Mouse (Mus musculus) embryonic facial prominence, embryonic 12.5 days (tissue): Measurements from ENCODE around the gene Spsb2. TPM values are rescaled to one million over a fixed set of nuclear protein-coding genes. Genes with fewer than 3 reads are reported as not detected.
A peak's percentile ranks its signal among the peaks of the same experiment; 100 is the strongest.

Experiments used
- ATAC-seq: fragments of 200-750 bp; cut with Nextera tagmentation; 2 replicates; pipeline ENCODE4 v1.8.0; 2017; ENCODE audit not compliant: insufficient number of reproducible peaks, insufficient read depth, low FRiP score, low TSS enrichment
- H3K27ac ChIP-seq: fragments of 300-500 bp; sonication (generic); 2 replicates; pipeline ENCODE4 v1.5.1; 2016; ENCODE audit warnings: mild to moderate bottlenecking
- H3K27me3 ChIP-seq: fragments of 300-500 bp; sonication (generic); 2 replicates; pipeline ENCODE4 v1.6.1; 2016; ENCODE audit warnings: mild to moderate bottlenecking, moderate library complexity
- H3K36me3 ChIP-seq: fragments of 300-500 bp; sonication (generic); 2 replicates; pipeline ENCODE4 v1.6.1; 2016; ENCODE audit warnings: mild to moderate bottlenecking
- H3K4me1 ChIP-seq: fragments of 300-500 bp; sonication (generic); 2 replicates; pipeline ENCODE4 v1.6.1; 2016
- H3K4me2 ChIP-seq: fragments of 300-500 bp; sonication (generic); replicated peaks from 2 replicates; pipeline ENCODE4 v1.6.1; 2016; ENCODE audit warnings: mild to moderate bottlenecking, moderate library complexity
- H3K4me3 ChIP-seq: fragments of 300-500 bp; sonication (generic); 2 replicates; pipeline ENCODE4 v1.5.1; 2016; ENCODE audit warnings: mild to moderate bottlenecking
- H3K9ac ChIP-seq: fragments of 300-500 bp; sonication (generic); 2 replicates; pipeline ENCODE4 v1.6.1; 2016; ENCODE audit warnings: mild to moderate bottlenecking, moderate library complexity
- H3K9me3 ChIP-seq: fragments of 300-500 bp; sonication (generic); 2 replicates; pipeline ENCODE4 v1.6.1; 2016; ENCODE audit warnings: mild to moderate bottlenecking, moderate library complexity
- WGBS: fragments of 180-500 bp; shearing (Covaris S2); methylation state at CpG from one replicate; pipeline ENCODE4 v1.1.7; 2016; 5-methylcytosine and 5-hydroxymethylcytosine counted together
- polyA plus RNA-seq: library from polyadenylated mRNA; unstranded; fragments of >200 nt; fragmentation: Nextera tagmentation; extraction: Ambion mirVana; gene quantifications from 2 replicates; pipeline ENCODE4 v1.2.1, GENCODE M21; 2016

Spsb2 gene
- polyA plus RNA-seq, 1 experiment from 2014 or later = 10.5 TPM

GRCm38 (mm10) chr6:124839805-124840204 is 31.3 kb downstream of the Spsb2 start:
- Histone ChIP-seq H3K4me1 (peaks cover 17% of the 10 kb centered on the region), H3K27me3 (no peaks in the 10 kb centered on the region), H3K36me3 (peaks cover 11% of the 10 kb centered on the region), H3K27ac (no peak overlapping the region), H3K4me2 (0 out of 2 replicates have a peak overlapping the region, but pooled peaks have one; percentile 21), H3K9me3 (no peaks in the 10 kb centered on the region), H3K4me3 (no peak overlapping the region), H3K9ac (peak overlapping the region; percentile 34; the same call in 1 of the 2 replicates)
- WGBS = 5% methylated on average over 8 of the region's 8 CpGs
- no peak for ATAC-seq

GRCm38 (mm10) chr6:124840241-124841167 is 32.0 kb downstream of the Spsb2 start, which contains the start of gene Gnb3:
Gnb3 (minus strand) TSS chr6:124840275.
- Histone ChIP-seq H3K27ac (no peak within 1 kb of the TSS), H3K9ac (peak within 1 kb of the TSS; percentile 34; the same call in 1 of the 2 replicates), H3K4me1 (peaks cover 17% of the 10 kb centered on the region), H3K36me3 (peaks cover 18% of the 10 kb centered on the region), H3K4me3 (no peak within 1 kb of the TSS), H3K27me3 (no peaks in the 10 kb centered on the region), H3K4me2 (0 out of 2 replicates have a peak within 1 kb of the TSS, but pooled peaks have one; percentile 21), H3K9me3 (no peaks in the 10 kb centered on the region)
- ATAC-seq = no peak; the same call in 1 of the 2 replicates
- WGBS = 35% methylated on average over 15 of the region's 15 CpGs

GRCm38 (mm10) chr6:124847305-124847704 is 38.8 kb downstream of the Spsb2 start:
- H3K4me3 ChIP-seq = no peak overlapping the region
- H3K4me2 ChIP-seq = no peak overlapping the region
- H3K36me3 ChIP-seq = peaks cover 27% of the 10 kb centered on the region
- WGBS = 13% methylated on average over 9 of the region's 9 CpGs
- no peak overlapping the region for H3K27ac ChIP-seq
- no peaks in the 10 kb centered on the region for H3K9me3 ChIP-seq
- no peaks in the 10 kb centered on the region for H3K27me3 ChIP-seq
- no peak; the same call in 1 of the 2 replicates for ATAC-seq
- no peak overlapping the region for H3K9ac ChIP-seq
- no peaks in the 10 kb centered on the region for H3K4me1 ChIP-seq

GRCm38 (mm10) chr6:124850535-124850934 is 42.1 kb downstream of the Spsb2 start:
- no peak overlapping the region for H3K27ac ChIP-seq

GRCm38 (mm10) chr6:124854647-124855046 is 46.2 kb downstream of the Spsb2 start:
- no peak overlapping the region for H3K9ac ChIP-seq
- H3K4me3 ChIP-seq = no peak overlapping the region
- H3K4me1 ChIP-seq = peaks cover 16% of the 10 kb centered on the region
- peaks cover 34% of the 10 kb centered on the region for H3K36me3 ChIP-seq
- no peak for ATAC-seq
- no peaks in the 10 kb centered on the region for H3K9me3 ChIP-seq
- no peak overlapping the region for H3K27ac ChIP-seq
- 77% methylated on average over 12 of the region's 12 CpGs for WGBS
- no peak overlapping the region for H3K4me2 ChIP-seq
- no peaks in the 10 kb centered on the region for H3K27me3 ChIP-seq

More at GRCm38 (mm10) chr6:124850535-124850934, 42.1 kb downstream of the Spsb2 start:
- no peak overlapping the region for H3K4me2 ChIP-seq
- ATAC-seq = no peak
- no peaks in the 10 kb centered on the region for H3K27me3 ChIP-seq
- H3K9ac ChIP-seq = no peak overlapping the region
- H3K4me1 ChIP-seq = 0 out of 2 replicates have a peak, but pooled peaks cover 1% of the 10 kb centered on the region
- no peaks in the 10 kb centered on the region for H3K9me3 ChIP-seq
- peaks cover 41% of the 10 kb centered on the region for H3K36me3 ChIP-seq
- H3K4me3 ChIP-seq = no peak overlapping the region
- 71% methylated on average over 8 of the region's 8 CpGs for whole genome bisulfite sequencing

GRCm38 (mm10) chr6:124856321-124856720 is 47.9 kb downstream of the Spsb2 start:
- no peaks in the 10 kb centered on the region for H3K27me3 ChIP-seq
- peak overlapping the region; percentile 99 for H3K27ac ChIP-seq
- peak; percentile 72 for ATAC-seq
- H3K9ac ChIP-seq = peak overlapping the region; percentile 97
- H3K4me1 ChIP-seq = peaks cover 24% of the 10 kb centered on the region
- no peaks in the 10 kb centered on the region for H3K9me3 ChIP-seq
- peak overlapping the region; percentile 87 for H3K4me3 ChIP-seq
- peaks cover 27% of the 10 kb centered on the region for H3K36me3 ChIP-seq
- under 1% methylated on average over 13 of the region's 14 CpGs for WGBS
- peak overlapping the region; percentile 76 for H3K4me2 ChIP-seq

GRCm38 (mm10) chr6:124856916-124857839 is 48.7 kb downstream of the Spsb2 start, which contains the start of gene P3h3:
P3h3 (minus strand) TSS chr6:124857752.
- H3K4me2 ChIP-seq = peak within 1 kb of the TSS; percentile 76
- peaks cover 31% of the 10 kb centered on the region for H3K4me1 ChIP-seq
- peaks cover 27% of the 10 kb centered on the region for H3K36me3 ChIP-seq
- H3K27me3 ChIP-seq = no peaks in the 10 kb centered on the region
- WGBS = under 1% methylated on average over 77 of the region's 86 CpGs
- H3K27ac ChIP-seq = peak within 1 kb of the TSS; percentile 99
- peak within 1 kb of the TSS; percentile 87 for H3K4me3 ChIP-seq
- ATAC-seq = peak; percentile 81
- H3K9ac ChIP-seq = peak within 1 kb of the TSS; percentile 97
- H3K9me3 ChIP-seq = no peaks in the 10 kb centered on the region

GRCm38 (mm10) chr6:124857840-124858530 is 49.5 kb downstream of the Spsb2 start:
- no peak for ATAC-seq
- Histone ChIP-seq H3K9ac (peak overlapping the region; percentile 97), H3K27ac (peak overlapping the region; percentile 99), H3K4me3 (peak overlapping the region; percentile 87), H3K36me3 (peaks cover 19% of the 10 kb centered on the region), H3K27me3 (no peaks in the 10 kb centered on the region), H3K4me1 (peaks cover 38% of the 10 kb centered on the region), H3K4me2 (peak overlapping the region; percentile 76), H3K9me3 (no peaks in the 10 kb centered on the region)
- 19% methylated on average over 26 of the region's 26 CpGs for WGBS

GRCm38 (mm10) chr6:124858561-124859318 is 50.3 kb downstream of the Spsb2 start:
- Histone ChIP-seq H3K27me3 (no peaks in the 10 kb centered on the region), H3K4me3 (peak overlapping the region; percentile 87; the same call in 1 of the 2 replicates), H3K4me1 (peaks cover 41% of the 10 kb centered on the region), H3K27ac (0 out of 2 replicates have a peak overlapping the region, but pooled peaks have one; percentile 99), H3K4me2 (peak overlapping the region; percentile 76), H3K36me3 (peaks cover 12% of the 10 kb centered on the region), H3K9me3 (no peaks in the 10 kb centered on the region), H3K9ac (peak overlapping the region; percentile 97; the same call in 1 of the 2 replicates)
- 73% methylated on average over 28 of the region's 28 CpGs for WGBS
- no peak for ATAC-seq

- 8% methylated on average over 12 of the region's 12 CpGs for WGBS
- Histone ChIP-seq H3K9ac (no peak overlapping the region), H3K36me3 (peaks cover 4% of the 10 kb centered on the region; the same call in 1 of the 2 replicates), H3K9me3 (no peaks in the 10 kb centered on the region), H3K27me3 (no peaks in the 10 kb centered on the region; the same call in 1 of the 2 replicates), H3K4me2 (0 out of 2 replicates have a peak overlapping the region, but pooled peaks have one; percentile 14), H3K27ac (0 out of 2 replicates have a peak overlapping the region, but pooled peaks have one; percentile 37), H3K4me3 (no peak overlapping the region), H3K4me1 (peaks cover 47% of the 10 kb centered on the region)
- 0 out of 2 replicates have a peak, but pooled peaks have one; percentile 13 for ATAC-seq
Measured at GRCm38 (mm10) chr6:124859725-124860124, 51.3 kb downstream of the Spsb2 start.
